Mouse (Mus musculus): ENCODE measurements around the gene Impdh1. TPM values are rescaled to one million over a fixed set of nuclear protein-coding genes. Genes with fewer than 3 reads are reported as not detected.

Impdh1 gene
- polyA plus RNA-seq, 1 experiment from 2014 or later: 32.5 TPM

DNA sequence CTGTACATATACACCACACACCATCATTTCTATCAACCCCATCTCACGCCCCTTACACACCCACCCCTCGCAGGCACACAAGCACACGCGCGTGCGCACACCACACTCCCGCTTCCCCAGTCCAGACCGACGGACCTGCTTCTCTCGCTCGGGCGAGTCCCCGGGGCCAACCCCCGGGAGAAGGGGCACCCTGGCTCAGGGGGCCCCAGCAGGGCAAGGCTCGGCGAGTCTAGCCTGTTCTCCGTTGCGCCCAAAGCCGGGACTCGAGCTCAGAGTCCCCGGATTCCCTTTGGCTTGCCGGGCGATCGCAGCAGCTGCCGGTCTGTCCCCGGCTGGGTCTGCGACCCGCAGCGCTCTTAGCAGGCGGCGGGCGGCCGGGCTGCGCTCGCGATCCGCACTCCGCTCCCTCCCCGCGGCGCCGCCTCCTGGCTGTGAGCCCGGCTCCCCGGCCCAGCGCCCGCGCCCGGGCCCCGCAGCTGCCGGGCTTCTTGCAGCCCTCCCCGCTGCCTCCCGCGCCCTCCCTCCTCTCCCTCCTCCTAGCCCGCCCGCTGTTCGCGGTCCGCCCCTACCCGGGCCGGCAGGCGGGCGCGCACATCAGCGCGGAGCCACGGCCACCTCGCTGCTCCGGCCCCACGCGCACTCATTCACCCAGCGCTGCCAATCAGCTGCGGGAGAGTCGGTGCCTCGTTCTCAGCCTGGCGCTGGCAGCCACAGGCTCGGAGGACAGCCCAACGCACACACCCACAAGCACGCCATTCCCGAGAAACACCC is 37.1 kb downstream of the Impdh1 start, which contains the start of gene Prrt4:
TSS of gene Prrt4 (minus strand) at position 697 of the 771 bp plus-strand sequence.
- Histone ChIP-seq H3K4me3 (ENCODE audit: control insufficient read depth in 1 of 2, insufficient read depth in 1 of 2, low read depth in 1 of 2, low read length in 2 of 2) (peak within 1 kb of the TSS; percentile 52 to 53), H3K4me2 (ENCODE audit: low read length) (peak within 1 kb of the TSS; percentile 89), H3K27ac (replicated peaks in 1 of 2; ENCODE audit: control insufficient read depth in 1 of 2, insufficient read depth in 1 of 2, low read depth in 2 of 2, low read length in 2 of 2) (no peak within 1 kb of the TSS), H3K27me3 (ENCODE audit: control insufficient read depth, insufficient read depth, low read length) (peaks cover 52% of the 10 kb centered on the region), H3K36me3 (ENCODE audit: control insufficient read depth, insufficient read depth, low read length) (no peaks in the 10 kb centered on the region), H3K9ac (ENCODE audit: low read length) (peak within 1 kb of the TSS; percentile 64), H3K9me3 (ENCODE audit: control insufficient read depth, low read length) (no peaks in the 10 kb centered on the region), H3K4me1 (ENCODE audit: control insufficient read depth in 2 of 2, insufficient read depth in 2 of 2, low read length in 2 of 2) (no peaks in the 10 kb centered on the region)
- WGBS: under 1% methylated on average over 74 of the region's 79 CpGs
- ATAC-seq (ENCODE audit: insufficient number of reproducible peaks, insufficient read depth, low FRiP score, low read depth): peak; percentile 13

DNA sequence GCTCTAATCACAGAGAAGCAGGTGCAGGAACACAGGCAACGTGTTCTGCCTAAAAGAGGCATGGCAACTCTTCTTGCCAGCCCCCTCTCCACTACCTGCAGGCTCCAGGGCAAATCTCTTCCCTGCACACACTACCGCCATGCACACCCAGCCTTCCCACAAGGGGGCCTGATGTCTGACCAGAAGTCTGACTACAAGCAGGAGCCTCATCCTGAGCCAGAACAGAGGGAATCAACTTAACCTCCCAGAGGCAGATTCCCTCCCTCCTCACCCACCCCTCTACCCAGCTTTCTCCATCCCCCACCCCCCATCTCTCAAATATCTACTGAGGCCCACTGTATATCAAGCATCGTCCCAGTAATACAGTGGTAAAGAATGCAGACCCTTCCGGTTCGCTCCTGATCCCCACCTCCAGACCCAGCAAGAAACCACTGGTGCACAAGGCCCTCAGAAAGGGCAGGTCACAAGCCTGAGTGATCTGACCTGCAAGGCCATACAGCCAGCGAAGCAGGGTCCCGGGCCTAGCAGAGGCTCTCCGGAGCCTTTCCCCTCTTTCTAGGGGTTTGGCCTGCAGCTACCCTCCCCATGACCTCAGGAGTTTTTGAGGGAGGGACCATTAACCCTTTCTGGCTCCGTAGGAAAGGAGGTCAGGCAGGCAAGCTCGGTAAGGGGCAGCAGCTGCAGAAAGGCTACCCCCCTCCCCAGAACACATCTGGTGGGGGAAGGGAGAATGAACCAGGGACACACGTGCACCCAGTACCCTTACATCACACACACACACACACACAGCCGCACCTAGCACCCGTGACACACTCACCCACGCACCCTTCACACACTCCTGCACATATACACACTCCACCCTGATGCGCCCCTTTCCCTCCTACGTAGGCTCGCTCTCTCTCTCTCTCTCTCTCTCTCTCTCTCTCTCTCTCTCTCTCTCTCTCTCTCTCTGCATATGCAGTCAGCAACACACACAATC is 38.0 kb downstream of the Impdh1 start:
- H3K36me3 ChIP-seq (ENCODE audit: control insufficient read depth, insufficient read depth, low read length): no peaks in the 10 kb centered on the region
- H3K27me3 ChIP-seq (ENCODE audit: control insufficient read depth, insufficient read depth, low read length): peaks cover 60% of the 10 kb centered on the region
- WGBS: 35% methylated on average over 14 of the region's 17 CpGs
- no peak overlapping the region for H3K27ac ChIP-seq (replicated peaks in 1 of 2; ENCODE audit: control insufficient read depth in 1 of 2, insufficient read depth in 1 of 2, low read depth in 2 of 2, low read length in 2 of 2)
- peak; percentile 28; the same call in 1 of the 2 replicates for ATAC-seq (ENCODE audit: insufficient number of reproducible peaks, insufficient read depth, low FRiP score, low read depth)
- peak overlapping the region; percentile 52 to 53 for H3K4me3 ChIP-seq (ENCODE audit: control insufficient read depth in 1 of 2, insufficient read depth in 1 of 2, low read depth in 1 of 2, low read length in 2 of 2)
- H3K4me2 ChIP-seq (ENCODE audit: low read length): peak overlapping the region; percentile 89
- H3K9ac ChIP-seq (ENCODE audit: low read length): peak overlapping the region; percentile 64; the same call in 1 of the 2 replicates
- H3K4me1 ChIP-seq (ENCODE audit: control insufficient read depth in 2 of 2, insufficient read depth in 2 of 2, low read length in 2 of 2): no peaks in the 10 kb centered on the region
- H3K9me3 ChIP-seq (ENCODE audit: control insufficient read depth, low read length): no peaks in the 10 kb centered on the region

DNA sequence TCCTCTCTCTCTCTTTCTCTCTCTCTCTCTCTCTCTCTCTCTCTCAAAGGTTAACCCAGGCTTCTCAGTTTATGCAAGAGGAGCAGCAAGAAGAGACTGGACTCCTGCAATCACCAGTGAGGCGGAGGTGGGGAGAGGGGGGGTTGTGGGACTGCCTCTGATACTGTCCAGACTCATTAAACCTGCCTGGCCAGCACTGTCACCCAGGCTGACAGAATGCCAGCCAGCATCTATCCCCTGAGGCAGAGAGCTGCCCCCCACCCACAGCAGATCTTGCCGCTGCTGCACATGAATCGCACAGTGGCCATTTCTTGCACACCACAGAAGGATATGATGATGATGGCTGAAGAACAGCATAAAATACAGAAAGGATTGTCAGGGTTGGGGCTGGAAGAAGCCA is 41.1 kb downstream of the Impdh1 start:
- Histone ChIP-seq H3K4me3 (ENCODE audit: control insufficient read depth in 1 of 2, insufficient read depth in 1 of 2, low read depth in 1 of 2, low read length in 2 of 2) (no peak overlapping the region), H3K27ac (replicated peaks in 1 of 2; ENCODE audit: control insufficient read depth in 1 of 2, insufficient read depth in 1 of 2, low read depth in 2 of 2, low read length in 2 of 2) (no peak overlapping the region), H3K27me3 (ENCODE audit: control insufficient read depth, insufficient read depth, low read length) (peaks cover 75% of the 10 kb centered on the region), H3K9ac (ENCODE audit: low read length) (no peak overlapping the region), H3K4me1 (ENCODE audit: control insufficient read depth in 2 of 2, insufficient read depth in 2 of 2, low read length in 2 of 2) (peaks cover 4 to 15% of the 10 kb centered on the region in 2 experiments; a peak in 3 of 4 replicates), H3K36me3 (ENCODE audit: control insufficient read depth, insufficient read depth, low read length) (no peaks in the 10 kb centered on the region), H3K4me2 (ENCODE audit: low read length) (no peak overlapping the region), H3K9me3 (ENCODE audit: control insufficient read depth, low read length) (no peaks in the 10 kb centered on the region)
- ATAC-seq (ENCODE audit: insufficient number of reproducible peaks, insufficient read depth, low FRiP score, low read depth): no peak
- WGBS: 57% methylated on average over 3 of the region's 3 CpGs

DNA sequence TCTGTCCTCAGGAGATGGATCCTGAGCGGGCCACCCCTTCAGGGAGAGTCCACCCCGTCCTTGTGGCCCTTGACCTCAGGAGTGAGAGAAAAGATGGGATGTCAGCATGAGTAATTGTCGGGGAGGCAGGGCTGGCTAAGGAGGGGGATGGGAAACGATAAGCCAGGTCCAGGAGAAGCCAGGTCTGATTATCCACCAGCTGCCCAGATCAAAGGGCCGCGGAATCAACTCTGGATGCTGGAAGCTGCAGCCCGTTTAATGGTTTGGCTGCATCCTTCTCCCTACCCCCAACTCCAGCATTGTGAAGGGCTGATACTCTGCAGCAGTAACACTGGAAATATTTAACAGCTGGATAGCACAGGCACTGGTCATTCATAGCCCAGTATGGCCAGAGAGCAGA is 41.8 kb downstream of the Impdh1 start:
- Histone ChIP-seq H3K36me3 (ENCODE audit: control insufficient read depth, insufficient read depth, low read length) (no peaks in the 10 kb centered on the region), H3K4me3 (ENCODE audit: control insufficient read depth in 1 of 2, insufficient read depth in 1 of 2, low read depth in 1 of 2, low read length in 2 of 2) (no peak overlapping the region), H3K27me3 (ENCODE audit: control insufficient read depth, insufficient read depth, low read length) (peaks cover 78% of the 10 kb centered on the region), H3K9ac (ENCODE audit: low read length) (no peak overlapping the region), H3K9me3 (ENCODE audit: control insufficient read depth, low read length) (no peaks in the 10 kb centered on the region), H3K27ac (replicated peaks in 1 of 2; ENCODE audit: control insufficient read depth in 1 of 2, insufficient read depth in 1 of 2, low read depth in 2 of 2, low read length in 2 of 2) (no peak overlapping the region), H3K4me1 (ENCODE audit: control insufficient read depth in 2 of 2, insufficient read depth in 2 of 2, low read length in 2 of 2) (peaks cover 5 to 19% of the 10 kb centered on the region in 2 experiments; a peak in 3 of 4 replicates), H3K4me2 (ENCODE audit: low read length) (no peak overlapping the region)
- ATAC-seq (ENCODE audit: insufficient number of reproducible peaks, insufficient read depth, low FRiP score, low read depth): no peak
- WGBS: 27% methylated on average over 7 of the region's 7 CpGs

DNA sequence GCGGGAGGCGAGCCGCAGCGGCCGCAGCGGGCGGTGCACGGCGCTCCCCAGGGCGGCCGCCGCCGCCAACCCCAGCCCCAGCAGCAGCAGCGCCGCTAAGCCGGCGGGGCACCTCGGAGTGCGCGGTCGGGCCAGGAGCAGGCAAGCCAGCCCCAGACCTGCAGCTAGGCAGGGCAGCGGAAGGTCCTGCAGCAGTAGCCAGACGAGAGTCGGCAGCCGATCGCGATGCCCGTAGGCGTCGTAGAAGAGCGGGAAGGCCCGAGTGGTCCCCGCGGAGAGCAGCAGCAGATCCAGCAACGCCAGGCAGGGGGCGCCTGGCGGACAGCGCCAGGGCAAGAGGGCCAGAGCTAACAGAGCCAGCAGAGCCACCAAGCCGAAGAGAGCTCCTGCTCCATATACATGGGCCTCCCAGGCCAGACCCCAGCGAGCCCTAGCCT is 45.2 kb downstream of the Impdh1 start:
- peak; percentile 76 for ATAC-seq (ENCODE audit: insufficient number of reproducible peaks, insufficient read depth, low FRiP score, low read depth)
- under 1% methylated on average over 40 of the region's 40 CpGs for WGBS
- H3K36me3 ChIP-seq (ENCODE audit: control insufficient read depth, insufficient read depth, low read length): no peaks in the 10 kb centered on the region
- peaks cover 5 to 19% of the 10 kb centered on the region in 2 experiments; a peak in 3 of 4 replicates for H3K4me1 ChIP-seq (ENCODE audit: control insufficient read depth in 2 of 2, insufficient read depth in 2 of 2, low read length in 2 of 2)
- peak overlapping the region; percentile 40 to 49 for H3K4me3 ChIP-seq (ENCODE audit: control insufficient read depth in 1 of 2, insufficient read depth in 1 of 2, low read depth in 1 of 2, low read length in 2 of 2)
- peaks cover 85% of the 10 kb centered on the region for H3K27me3 ChIP-seq (ENCODE audit: control insufficient read depth, insufficient read depth, low read length)
- H3K9me3 ChIP-seq (ENCODE audit: control insufficient read depth, low read length): no peaks in the 10 kb centered on the region
- H3K27ac ChIP-seq (replicated peaks in 1 of 2; ENCODE audit: control insufficient read depth in 1 of 2, insufficient read depth in 1 of 2, low read depth in 2 of 2, low read length in 2 of 2): no peak overlapping the region
- peak overlapping the region; percentile 62 for H3K9ac ChIP-seq (ENCODE audit: low read length)
- H3K4me2 ChIP-seq (ENCODE audit: low read length): peak overlapping the region; percentile 82

DNA sequence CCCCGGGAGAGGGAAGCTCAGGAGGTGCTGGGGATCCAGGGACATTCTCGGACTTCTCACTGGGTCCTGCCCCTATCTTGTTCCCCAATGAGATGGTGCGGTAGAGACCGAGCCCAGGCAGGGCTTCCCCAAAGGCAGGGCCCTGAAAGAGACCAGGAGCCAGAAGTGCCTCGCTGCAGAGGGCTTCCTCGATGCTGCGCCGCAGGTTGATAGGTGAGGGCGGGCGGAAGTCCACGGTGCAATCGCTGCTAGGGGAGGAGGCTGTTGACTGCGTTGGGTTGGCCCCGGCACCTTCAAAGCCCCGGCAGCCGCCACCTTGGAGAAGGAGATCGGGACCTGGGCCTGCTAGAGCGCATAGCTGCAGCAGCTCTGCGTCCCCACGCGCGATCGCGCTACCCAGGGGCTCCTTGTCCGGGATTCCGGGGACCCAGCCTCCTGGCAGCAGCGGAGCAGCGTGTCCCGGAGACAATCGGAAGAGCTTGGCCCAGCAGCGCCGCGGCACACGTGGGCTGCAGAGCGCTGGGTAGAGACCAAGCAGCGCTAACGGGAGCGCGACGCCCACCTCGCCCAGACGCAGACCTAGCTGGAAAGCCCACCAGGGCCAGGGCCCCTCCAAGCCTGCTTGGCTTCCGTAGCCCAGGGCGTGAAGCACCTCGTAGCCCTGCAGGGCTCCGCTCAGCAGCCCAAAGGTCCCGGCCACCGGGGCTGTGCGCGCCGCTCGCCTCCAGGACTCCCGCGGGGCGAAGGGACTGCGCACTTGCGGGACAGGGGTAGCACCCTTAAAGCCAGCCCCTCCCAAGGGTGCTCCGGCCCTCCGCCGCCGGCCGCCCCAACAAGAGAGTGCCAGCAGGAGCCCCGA is 45.9 kb downstream of the Impdh1 start:
- H3K36me3 ChIP-seq (ENCODE audit: control insufficient read depth, insufficient read depth, low read length): no peaks in the 10 kb centered on the region
- peaks cover 5 to 19% of the 10 kb centered on the region in 2 experiments; a peak in 3 of 4 replicates for H3K4me1 ChIP-seq (ENCODE audit: control insufficient read depth in 2 of 2, insufficient read depth in 2 of 2, low read length in 2 of 2)
- WGBS: 2% methylated on average over 58 of the region's 63 CpGs
- H3K4me2 ChIP-seq (ENCODE audit: low read length): peak overlapping the region; percentile 82
- no peaks in the 10 kb centered on the region for H3K9me3 ChIP-seq (ENCODE audit: control insufficient read depth, low read length)
- H3K9ac ChIP-seq (ENCODE audit: low read length): peak overlapping the region; percentile 62
- no peak overlapping the region for H3K27ac ChIP-seq (replicated peaks in 1 of 2; ENCODE audit: control insufficient read depth in 1 of 2, insufficient read depth in 1 of 2, low read depth in 2 of 2, low read length in 2 of 2)
- H3K4me3 ChIP-seq (ENCODE audit: control insufficient read depth in 1 of 2, insufficient read depth in 1 of 2, low read depth in 1 of 2, low read length in 2 of 2): peak overlapping the region; percentile 40 to 49
- H3K27me3 ChIP-seq (ENCODE audit: control insufficient read depth, insufficient read depth, low read length): peaks cover 83% of the 10 kb centered on the region
- ATAC-seq (ENCODE audit: insufficient number of reproducible peaks, insufficient read depth, low FRiP score, low read depth): 0 out of 2 replicates have a peak, but pooled peaks have one; percentile 2

Data from heart, embryonic 14.5 days (tissue).